Mouse (Mus musculus) cerebellum, postnatal 4 days (tissue): ENCODE results near the gene Pln.

ENCODE experiments used
- DNase-seq, 2 experiments: peaks; one replicate each; pipeline ENCODE4 v3.0.0; 2022; ENCODE audit warnings: low spot score in 2 of 2, mixed read lengths in 1 of 2

Gene Pln

DNA sequence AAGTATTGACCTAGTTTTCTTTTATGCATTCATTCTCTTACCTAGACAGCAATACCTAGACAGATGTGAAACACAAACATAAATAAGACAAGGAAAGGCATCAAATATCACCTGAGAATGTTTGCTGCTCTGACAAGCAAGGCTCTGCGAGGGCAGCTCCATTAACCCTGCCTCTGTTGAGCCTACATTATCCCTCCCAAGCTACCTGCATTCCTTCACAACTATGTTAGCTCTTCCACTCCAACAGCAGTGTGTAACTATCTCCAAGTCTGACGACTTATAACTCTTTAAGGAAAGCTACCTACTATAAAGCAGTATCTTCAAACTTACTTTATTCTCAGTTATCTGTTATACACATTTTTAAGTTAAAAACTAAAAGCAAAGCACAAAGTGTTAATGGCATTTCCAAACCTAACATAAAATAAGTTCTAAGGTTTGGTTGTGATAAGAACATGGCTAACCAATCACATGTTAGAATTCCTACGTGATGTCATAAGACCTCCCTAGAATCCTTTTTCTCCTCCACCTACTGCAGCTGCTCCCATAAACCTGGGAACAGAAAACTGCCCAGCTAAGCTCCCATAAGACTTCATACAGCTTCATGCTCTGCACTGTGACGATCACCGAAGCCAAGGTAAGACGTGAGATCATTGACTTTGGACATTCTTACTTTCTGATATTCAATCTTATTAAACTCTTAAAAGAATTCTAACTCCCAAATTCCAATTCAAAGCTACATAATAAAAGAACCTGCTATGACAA, at the start of gene Pln:
TSS of gene Pln (plus strand) at position 506 of the 762 bp plus-strand sequence.
- DNase-seq, result no peak

DNA sequence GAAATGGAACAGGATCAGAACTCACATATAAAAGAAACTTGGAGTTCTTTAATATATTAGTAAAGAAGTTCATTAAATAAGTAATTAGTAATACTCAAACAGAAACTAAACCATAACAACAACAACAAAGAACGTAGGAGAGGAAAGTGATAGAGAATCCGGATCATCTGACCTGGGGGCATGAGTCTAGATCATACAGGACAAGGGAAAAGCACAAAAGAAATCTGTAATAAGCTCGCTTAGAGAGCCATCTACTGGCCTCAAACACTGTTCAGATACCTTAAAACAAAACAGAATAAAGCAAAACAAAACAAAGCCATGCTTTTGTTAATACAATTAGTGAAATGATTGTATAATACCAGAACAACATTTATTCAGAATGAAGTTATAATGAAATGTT, 31.6 kb upstream of the Pln start:
- no peak for DNase-seq

DNA sequence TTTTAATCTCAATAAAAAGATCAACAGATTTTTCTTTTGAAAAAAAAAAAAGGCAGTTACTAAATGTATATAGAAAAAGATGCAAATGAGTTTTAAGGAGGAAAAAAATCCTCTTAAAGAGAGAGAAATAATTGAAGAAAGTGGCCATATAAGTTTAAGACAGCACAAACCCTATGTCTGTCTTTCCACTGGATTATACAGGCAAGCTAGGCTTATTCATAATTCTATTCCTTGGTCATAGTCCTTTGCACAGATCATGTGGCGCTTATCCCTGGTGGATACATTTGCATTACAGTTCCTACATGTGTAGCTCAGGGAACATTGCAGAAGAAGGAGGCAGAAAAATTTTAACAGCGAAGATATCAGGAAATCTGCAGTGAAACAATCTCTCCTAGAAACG, 30.8 kb upstream of the Pln start:
- no peak for DNase-seq

DNA sequence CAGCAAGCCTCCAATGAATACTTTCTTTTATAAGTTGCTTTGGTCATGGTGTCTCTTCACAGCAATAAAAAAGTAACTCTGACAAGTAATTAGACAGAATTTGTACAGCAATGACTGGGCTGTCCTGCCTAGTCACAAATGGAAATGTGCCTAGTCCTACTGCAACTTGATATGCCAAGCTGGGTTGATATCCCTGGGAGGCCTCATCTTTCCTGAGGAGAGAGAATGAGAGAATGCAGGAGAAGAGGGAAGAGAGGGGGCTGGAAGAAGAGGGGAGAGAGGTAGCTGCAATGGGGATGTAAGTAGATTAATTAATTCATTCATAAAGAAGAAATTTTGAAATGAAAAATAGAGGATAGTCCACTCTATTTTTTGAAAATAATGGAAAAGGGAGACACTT, 14.1 kb upstream of the Pln start:
- DNase-seq, result no peak

DNA sequence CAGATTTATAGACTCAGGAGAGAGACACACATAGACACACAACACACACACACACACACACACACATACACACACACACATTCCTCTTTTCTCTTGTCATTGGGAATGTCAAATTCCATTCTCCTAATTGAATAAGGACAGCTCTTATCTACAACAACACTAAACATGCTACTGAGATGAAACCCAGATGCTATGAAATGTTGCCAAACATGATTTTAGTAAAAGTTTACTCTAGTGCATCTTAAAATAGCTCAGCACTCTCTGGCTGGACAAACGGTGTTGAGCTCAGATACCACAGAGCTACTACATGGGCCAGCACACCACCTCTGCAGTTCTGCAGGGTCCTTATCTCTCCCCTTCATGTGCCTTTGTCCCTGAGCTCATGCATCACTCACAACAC, 12.8 kb upstream of the Pln start:
- no peak for DNase-seq

DNA sequence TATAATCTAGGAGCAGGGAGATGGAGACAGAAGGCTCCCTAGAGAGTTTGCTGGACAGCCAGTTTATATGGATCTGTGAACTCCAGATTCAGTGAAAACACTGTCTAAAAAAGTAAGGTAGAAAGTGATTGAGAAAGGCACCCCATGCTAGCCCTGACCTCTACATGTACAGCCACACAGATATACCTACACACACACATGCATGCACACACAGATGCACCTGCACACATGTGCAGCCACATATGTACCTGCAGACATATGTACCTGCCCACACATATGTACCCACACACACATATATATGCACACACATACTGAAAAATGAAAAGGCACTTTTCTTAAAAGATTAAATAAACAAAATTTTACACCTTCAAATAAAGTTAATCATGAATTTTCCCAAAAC, 11.1 kb upstream of the Pln start:
- no peak for DNase-seq

- no peak for DNase-seq
Observed at GRCm38 (mm10) chr10:53329257-53329656, 8.2 kb upstream of the Pln start.

DNA sequence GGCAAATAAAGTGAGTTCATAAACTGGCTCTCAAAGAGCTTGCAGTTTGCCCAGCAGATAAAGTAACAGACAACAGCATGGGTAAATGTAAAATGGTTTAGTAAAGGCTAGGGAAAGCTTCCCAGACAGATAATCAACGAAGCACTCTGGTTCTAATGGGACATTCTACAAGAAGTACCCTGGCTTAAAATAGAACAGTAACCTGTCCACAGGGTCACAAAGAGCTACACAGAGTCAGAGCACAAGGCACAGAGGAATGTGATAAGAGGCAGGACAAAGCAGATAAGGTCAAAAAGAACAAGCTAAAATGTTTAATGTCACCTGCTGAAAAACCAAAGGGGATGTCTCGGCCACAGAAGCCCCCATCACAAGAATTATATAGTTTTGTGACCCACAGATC, 4.7 kb upstream of the Pln start:
- no peak for DNase-seq

GRCm38 (mm10) chr10:53335266-53335665, 2.2 kb upstream of the Pln start:
- no peak for DNase-seq

GRCm38 (mm10) chr10:53335974-53336373, 1.5 kb upstream of the Pln start:
- DNase-seq, result no peak

DNA sequence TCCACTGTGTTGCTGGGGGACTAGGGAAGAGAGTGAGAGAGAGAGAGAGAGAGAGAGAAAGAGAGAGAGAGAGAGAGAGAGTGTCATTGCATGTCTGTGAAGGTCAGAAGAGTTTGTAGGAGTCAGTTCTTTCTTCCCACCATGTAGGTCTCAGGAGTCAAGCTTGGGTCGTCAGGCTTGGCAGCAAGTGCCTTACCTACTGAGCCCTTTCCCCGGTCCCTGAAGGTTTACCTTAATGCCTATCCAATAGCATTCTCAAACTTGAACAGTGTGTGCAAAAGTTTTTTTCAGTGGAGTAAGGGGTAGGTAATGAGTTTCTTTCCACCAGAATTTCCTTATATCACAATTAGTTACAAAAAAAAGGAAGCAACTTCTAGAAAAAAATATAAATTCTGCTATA, 1.6 kb downstream of the Pln start:
- no peak for DNase-seq

- no peak for DNase-seq
Observed at GRCm38 (mm10) chr10:53341288-53341965, 4.0 kb downstream of the Pln start.

- no peak for DNase-seq
Observed at GRCm38 (mm10) chr10:53342166-53342728, 4.8 kb downstream of the Pln start.

DNA sequence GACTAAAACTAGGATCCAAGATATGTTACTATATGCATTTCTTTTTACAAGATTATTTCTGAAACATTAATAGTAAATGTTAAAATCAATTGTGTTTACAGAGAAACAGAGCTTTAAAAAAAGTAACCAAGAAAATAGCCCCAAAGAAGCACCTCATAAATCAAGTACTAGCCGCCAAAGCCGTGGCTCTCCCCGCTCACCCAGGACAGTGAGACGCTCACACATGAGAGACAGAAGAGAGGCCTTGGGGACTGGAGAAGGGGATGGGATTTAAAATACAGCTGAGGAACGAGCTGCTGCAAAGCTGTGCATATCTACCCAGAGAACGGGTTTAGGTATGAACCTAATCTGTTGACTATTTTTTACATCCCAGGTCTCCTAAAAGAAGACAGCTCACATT, 5.9 kb downstream of the Pln start:
- no peak for DNase-seq

DNA sequence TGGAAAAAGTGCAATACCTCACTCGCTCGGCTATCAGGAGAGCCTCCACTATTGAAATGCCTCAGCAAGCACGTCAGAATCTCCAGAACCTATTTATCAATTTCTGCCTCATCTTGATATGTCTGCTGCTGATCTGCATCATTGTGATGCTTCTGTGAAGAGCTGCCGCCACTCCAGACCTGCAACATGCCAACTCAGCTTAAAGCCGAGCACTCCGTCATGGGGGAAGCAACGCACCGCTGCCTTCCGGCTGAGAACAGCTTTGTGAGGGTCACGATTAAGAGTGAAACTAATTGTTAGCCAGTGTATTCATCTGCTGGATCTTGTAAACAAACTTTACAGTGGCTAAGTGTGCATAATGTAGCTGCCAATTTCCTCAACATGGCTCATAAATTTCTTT, 6.4 kb downstream of the Pln start:
- DNase-seq, result no peak

GRCm38 (mm10) chr10:53345508-53345907, 8.0 kb downstream of the Pln start:
- DNase-seq, result no peak

DNA sequence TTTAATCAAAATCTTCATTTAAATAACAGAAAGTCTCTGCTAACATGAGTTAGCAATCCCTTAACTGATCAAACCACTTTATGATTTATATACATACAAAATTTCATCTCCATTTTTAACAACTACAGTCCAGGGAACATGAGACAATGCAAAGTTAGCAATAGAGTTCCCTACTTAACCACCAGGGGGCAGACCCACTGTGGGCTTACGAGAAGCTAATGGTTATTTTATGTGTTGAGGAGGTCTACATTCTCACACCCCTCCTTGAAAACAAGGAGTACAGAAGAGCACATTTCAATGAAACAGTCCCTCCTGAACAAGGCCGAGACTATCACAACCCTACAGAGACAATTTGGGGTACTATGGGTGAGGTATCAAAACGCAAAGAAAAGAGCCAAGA, 9.0 kb downstream of the Pln start:
- peak in 1 of 2 experiments; percentile 41 for DNase-seq

GRCm38 (mm10) chr10:53346916-53347315, 9.4 kb downstream of the Pln start:
- no peak for DNase-seq

GRCm38 (mm10) chr10:53347787-53348755, 10.6 kb downstream of the Pln start:
- peak in 1 of 2 experiments; percentile 45 for DNase-seq

- DNase-seq, result no peak
Observed at GRCm38 (mm10) chr10:53349254-53349653, 11.8 kb downstream of the Pln start.

DNA sequence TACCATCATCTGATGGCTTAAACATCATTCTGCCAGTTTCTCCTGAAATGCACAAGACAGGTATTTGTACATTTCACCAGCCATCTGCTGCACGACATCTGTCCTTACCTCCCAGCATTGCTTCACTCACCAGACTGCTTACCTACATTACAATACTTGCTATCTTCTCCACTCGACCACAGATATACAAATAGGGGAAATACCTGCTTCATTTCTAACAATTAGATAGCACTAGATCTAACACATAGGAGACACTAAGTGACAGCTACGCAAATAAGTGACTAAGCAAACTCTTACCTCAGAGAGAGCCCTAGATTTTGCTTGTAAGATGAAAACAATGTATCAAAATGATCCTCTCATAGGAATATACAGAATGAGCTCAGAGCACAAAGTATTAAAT, 16.2 kb downstream of the Pln start:
- no peak for DNase-seq

- no peak for DNase-seq
Observed at GRCm38 (mm10) chr10:53359016-53359415, 21.5 kb downstream of the Pln start.
